Mouse (Mus musculus) brain, embryonic 14.5 days (tissue): ENCODE data around the gene Cdc42ep1. TPM values are rescaled to one million over a fixed set of nuclear protein-coding genes. Genes with fewer than 3 reads are reported as not detected.

Source experiments
- DNase-seq: peaks from one replicate; pipeline ENCODE4 v3.0.0-alpha.2; 2011; ENCODE audit warnings: low read depth
- CTCF ChIP-seq: fragments of 200-500 bp; IDR thresholded peaks from 2 replicates; pipeline ENCODE4 v1.5.1; 2012; ENCODE audit warnings: inconsistent platforms, mild to moderate bottlenecking, moderate library complexity, borderline replicate concordance; ENCODE audit not compliant: insufficient read depth, insufficient read length; ENCODE audit errors: extremely low read depth
- POLR2A ChIP-seq: fragments of 200-500 bp; IDR thresholded peaks from 2 replicates; pipeline ENCODE4 v1.6.1; 2012; ENCODE audit warnings: mild to moderate bottlenecking, inconsistent platforms, borderline replicate concordance; ENCODE audit not compliant: poor library complexity, insufficient read depth, insufficient read length, severe bottlenecking; ENCODE audit errors: extremely low read depth
- polyA plus RNA-seq: library from polyadenylated mRNA; depleted of rRNA; stranded (reverse); fragments of >200 nt; gene quantifications from 2 replicates; pipeline ENCODE4 v1.2.3, GENCODE M21; 2012

The Cdc42ep1 gene
- polyA plus RNA-seq, 1 experiment: 13.5 TPM

DNA sequence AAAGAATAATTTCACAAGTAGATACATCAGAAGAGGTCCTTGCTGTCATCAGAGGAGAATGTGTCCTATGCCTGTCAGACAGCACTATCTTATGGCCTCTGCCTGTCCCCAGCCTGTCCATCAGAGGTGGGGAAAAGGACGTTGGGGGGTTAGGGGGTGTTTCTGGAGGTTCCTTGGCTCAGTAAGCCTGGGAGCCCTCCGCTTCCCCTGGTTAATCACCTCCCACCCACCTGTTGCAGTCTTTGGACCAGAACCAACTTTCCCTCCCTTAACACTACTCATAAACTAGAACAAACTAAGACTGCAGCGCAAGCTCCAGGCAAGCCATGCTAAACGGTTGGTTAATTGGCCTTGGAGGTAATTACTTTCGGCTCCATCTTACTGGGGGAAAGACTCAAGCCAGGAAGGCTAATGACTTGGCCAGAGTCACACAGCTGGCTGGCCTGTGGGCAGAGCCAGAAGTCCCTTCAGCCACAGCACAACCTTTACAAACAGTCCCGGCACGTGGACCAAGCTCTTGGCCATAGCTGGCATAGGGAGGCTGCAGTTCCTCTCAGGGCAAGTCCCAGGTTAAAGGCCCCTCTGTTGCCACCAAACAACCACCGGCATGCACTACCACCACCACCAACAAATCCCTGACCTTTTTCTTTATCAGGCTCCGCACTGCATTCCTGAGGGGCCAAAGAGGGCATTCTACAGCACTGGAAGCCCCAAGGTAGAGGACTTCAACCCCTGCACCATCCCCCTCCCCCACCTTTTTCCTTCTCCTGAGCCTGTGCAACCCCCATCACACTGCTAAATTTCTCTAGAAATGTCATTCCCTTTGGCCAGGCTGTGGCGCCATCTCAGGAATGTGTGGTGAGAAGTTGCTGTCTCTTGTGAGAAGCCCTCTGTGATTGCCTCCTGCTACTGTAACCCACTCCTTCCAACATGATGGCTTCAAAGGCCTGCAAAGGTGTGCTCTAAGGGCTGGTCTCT is 11.4 kb upstream of the Cdc42ep1 start:
- no peak for DNase-seq
- no peak for TF ChIP-seq POLR2A
- TF ChIP-seq CTCF: no peak

DNA sequence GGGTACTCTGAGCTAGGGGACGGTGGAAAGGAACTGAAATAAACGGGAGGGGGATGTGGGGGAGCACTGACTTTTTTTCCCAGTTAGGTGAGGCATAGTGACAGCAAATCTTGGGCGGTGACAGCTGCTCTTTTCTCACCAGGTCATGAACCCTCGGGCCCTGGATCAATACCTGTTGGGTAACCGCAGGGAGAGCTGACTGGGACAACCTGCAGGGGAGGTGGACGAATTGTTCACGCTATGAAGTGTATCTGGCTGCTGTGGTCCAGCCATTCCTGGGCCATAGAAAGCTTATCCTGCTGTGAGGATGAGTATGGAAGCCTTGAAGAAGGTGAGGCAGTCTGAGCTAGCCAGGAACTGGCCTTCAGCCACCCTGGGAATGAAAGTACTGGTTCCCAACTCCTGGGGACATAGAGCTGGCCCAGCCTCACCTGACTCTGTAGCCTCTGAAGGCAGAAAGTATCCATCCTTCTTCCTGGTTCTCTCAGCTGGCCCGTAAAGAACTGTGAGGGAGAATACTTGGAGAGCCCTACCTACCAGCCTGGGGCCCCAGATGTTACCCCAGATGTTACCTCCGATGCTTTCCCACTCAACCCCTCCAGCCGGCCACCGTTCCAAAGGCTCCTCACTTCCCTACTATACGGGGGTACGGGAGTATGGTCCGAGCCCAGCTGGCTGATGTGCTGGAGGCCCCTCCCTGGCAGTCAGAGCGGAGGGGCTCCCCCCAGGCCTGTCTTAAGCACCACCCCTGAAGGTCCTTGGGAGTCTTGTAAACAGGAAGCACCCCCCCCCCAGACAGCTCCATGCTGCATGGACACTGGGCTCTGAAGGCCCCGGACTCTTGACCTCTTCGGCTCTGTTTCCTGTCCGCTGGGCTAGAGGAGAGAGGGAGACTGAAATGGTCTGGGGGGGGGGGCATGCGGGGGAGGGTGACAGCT is 10.4 kb upstream of the Cdc42ep1 start:
- no peak for DNase-seq
- TF ChIP-seq POLR2A (no peak), CTCF (no peak)

DNA sequence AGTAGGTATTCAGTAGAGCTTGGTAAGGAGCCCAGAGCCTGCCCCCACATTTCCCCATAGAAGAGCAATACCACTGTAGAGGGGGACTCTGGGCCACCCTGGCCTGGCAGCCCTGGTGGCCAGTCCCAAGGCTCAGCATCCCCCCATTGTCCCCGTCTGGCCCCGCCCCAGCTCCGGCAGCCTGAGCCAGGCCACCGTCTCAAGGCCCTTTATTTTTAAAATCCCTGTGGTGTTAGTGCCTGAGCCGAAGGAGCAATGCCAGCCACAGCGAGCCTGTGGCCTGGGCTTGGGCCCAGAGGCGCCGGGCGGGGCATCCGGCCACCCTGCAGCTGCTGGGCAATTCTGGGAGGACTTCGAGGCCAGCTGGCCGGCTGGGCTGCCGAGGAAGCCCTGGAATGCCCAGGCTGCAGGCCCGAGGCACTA is 9.7 kb upstream of the Cdc42ep1 start:
- TF ChIP-seq CTCF: no peak
- no peak for TF ChIP-seq POLR2A
- peak; percentile 85 for DNase-seq

DNA sequence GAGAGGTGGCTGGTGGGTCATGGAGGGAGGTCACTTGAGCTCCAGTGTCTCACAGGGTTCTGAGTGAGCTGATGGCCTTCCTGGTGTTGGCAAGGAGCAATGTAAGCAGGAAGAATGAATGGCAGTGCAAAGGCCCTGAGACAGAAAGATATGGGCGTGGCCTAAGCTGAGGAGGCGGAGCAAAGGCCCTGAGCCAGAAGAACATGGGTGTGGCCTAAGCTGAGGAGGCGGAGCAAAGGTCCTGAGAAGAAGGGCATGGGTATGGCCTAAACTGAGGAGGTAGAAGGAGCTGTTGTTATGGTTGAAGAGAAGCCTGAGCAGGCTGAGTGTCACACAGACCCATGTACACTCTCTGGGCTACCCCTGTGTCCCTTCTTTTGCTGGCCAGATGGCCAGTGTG is 8.8 kb upstream of the Cdc42ep1 start:
- DNase-seq: no peak
- TF ChIP-seq CTCF (no peak), POLR2A (no peak)

DNA sequence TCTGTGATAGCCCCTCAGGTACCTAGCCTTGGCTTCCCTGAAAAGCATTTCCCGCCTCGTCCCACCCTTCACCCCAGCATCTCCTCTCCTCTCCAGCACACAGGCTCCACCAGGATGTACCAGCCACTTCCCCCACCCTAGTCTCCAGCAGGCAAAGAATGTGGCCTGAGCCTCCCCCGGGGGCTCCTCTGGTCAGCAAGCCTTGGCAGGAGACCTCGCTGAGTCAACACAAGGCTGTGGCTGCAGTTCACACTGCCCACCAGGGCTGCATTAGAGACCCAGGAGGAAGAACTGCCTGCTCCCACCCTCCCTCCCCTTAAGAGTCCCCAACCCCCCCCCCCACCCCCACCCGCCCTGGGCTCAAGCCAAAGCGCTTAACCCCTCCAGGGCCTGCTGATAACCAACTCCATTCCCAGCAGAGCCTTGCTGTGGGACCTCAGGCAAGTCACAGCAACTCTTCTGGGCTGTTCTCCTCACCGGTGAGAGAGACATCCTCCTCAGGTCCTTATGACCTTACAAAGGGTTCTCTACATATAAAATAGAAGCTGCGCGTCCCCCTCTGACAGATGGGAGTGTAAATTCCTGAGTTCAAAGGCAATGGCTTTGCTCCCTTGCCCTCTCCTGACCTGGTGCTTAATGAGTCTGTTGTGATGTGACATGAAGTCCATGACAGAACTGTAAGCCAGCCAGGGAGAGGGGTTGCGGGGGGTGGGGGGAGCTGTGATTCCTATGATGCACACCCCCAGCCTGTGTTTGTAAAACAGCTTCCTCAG is 8.0 kb upstream of the Cdc42ep1 start:
- DNase-seq: no peak

DNA sequence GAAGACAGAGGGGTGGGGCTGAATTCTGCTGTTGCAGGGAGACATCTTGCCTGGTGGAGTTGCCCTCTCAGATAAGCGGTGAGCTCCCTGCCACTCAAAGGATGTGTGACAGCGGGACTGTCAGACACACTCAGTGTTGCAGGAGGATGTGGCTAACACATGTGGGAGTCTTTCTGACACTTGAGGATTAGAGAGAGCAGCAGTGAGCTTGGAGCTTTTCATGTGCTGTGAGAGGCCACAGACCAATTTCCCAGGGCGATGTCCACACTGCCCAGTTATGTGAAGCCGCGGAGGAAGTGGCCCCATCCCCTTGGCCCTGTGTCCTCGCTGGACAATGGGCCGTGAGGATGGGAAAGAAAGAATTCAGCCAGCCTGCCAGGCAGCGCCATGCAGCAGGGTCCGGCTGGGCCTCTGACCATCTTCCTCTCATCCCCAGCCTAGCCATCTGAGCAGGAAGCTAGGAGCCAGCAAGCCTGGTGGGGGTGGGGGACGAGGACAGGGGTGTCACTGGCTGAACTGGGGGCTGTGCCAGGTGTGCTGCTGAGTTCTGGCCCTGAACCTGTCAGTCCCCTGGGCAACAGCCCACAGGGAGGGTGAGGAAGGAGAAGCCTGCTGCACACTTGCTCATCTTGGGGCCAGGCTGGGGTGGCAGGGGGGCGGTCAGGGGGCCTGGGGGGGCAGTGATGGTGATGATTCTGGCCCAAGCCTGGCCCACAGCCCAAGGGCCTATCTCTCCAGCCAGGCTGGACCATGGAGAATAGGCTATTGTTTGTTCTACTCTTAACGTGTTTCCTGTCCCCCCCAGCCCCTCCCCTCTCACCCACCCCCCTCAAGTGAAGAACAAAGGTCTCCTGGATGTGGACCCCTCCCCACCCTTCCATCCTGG is 7.0 kb upstream of the Cdc42ep1 start:
- DNase-seq: peak; percentile 34
- TF ChIP-seq CTCF (no peak), POLR2A (no peak)

More for the DNA sequence above, 8.0 kb upstream of the Cdc42ep1 start:
- TF ChIP-seq CTCF: no peak
- TF ChIP-seq POLR2A: no peak

DNA sequence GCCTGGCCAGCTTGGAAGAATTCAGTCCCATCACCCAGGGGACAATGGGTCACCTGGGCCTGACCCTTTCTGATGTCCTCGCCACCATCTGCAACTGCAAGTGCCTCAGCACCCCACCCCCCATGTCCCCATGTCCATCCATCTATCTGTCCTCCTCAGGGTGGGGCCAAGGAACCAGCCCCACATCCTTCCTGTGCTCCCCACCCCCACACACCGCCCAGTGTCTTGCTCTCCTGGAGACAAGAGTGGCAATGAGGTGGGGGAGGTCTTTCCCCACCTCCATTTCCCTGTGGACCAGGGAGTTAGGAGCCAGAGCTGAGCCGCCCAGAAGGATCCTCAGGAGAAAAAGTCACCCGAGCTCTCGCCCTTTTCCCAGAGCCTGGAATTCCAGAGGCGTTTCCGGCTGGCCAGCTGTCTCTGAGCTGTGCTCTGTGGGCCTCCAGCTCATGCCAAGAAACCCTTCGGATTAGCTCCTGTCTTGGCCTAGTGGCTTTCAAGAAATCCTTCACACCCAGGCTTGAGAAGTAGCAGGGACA is 6.3 kb upstream of the Cdc42ep1 start:
- TF ChIP-seq POLR2A (no peak), CTCF (no peak)
- no peak for DNase-seq

DNA sequence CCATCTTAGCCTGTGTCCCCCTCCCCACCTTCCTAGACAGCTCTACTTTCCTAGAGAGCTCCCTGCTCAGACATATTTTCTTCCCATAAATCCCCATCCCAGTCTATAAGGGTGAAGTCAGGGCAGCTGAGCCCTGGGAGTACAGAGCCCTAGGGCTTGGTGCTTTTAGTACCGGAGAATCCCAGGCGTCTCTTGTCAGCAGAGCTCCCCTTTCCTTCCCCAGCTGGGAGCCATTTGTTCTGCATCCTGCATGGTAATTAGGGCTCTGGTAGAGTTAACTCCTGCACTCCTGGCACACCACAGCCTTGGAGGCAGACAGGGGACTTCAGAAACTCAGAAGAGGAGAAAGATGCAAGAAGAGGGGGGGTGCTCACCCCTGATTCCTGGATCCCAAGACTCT is 2.7 kb upstream of the Cdc42ep1 start:
- TF ChIP-seq POLR2A: no peak
- no peak for TF ChIP-seq CTCF
- peak; percentile 83 for DNase-seq

DNA sequence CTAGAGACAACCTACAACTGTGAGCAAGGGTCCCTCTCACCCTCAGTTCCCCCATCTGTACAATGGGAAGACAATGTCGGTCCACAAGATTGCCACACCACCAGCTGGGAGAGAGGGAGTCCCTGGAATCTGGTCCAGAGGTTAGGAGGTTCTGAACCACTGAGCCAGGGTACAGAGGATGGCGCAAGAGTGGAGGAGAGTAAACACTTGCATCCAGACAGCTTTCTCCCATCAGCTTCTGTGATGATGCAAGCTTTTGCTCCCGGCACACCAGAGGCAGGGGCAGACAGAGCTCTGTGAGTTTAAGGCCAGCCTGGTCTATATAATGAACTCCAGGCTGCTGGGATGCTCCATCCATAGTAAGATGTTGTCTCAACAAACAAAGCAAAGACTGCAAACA is 2.2 kb upstream of the Cdc42ep1 start:
- DNase-seq: no peak
- TF ChIP-seq CTCF (no peak), POLR2A (no peak)
